Mouse (Mus musculus) embryonic facial prominence, embryonic 11.5 days (tissue): ENCODE measurements around the gene Dlec1. TPM values are rescaled to one million over a fixed set of nuclear protein-coding genes. Genes with fewer than 3 reads are reported as not detected.

Experiments used
- ATAC-seq: fragments of 200-750 bp; cut with Nextera tagmentation; replicated peaks from 2 replicates; pipeline ENCODE4 v1.8.0; 2017; ENCODE audit warnings: low read depth; ENCODE audit not compliant: insufficient number of reproducible peaks, low FRiP score, low TSS enrichment
- DNase-seq: peaks from one replicate; pipeline ENCODE4 v3.0.0-alpha.2; 2015; ENCODE audit warnings: low spot score
- H3K27ac ChIP-seq: fragments of 300-500 bp; sonication (generic); replicated peaks from 2 replicates; pipeline ENCODE4 v1.5.1; 2014; ENCODE audit warnings: mild to moderate bottlenecking, low read depth, low read length, control low read depth
- H3K27me3 ChIP-seq: fragments of 300-500 bp; sonication (generic); 2 replicates; pipeline ENCODE4 v1.6.1; 2014; ENCODE audit warnings: mild to moderate bottlenecking, low read length, moderate library complexity, mixed read lengths; ENCODE audit not compliant: control insufficient read depth, insufficient read depth
- H3K36me3 ChIP-seq: fragments of 300-500 bp; sonication (generic); replicated peaks from 2 replicates; pipeline ENCODE4 v1.6.1; 2014; ENCODE audit warnings: low read depth, mild to moderate bottlenecking, low read length, moderate library complexity, mixed read lengths; ENCODE audit not compliant: control insufficient read depth, insufficient read depth
- H3K4me1 ChIP-seq: fragments of 300-500 bp; sonication (generic); 2 replicates; pipeline ENCODE4 v1.6.1; 2014; ENCODE audit warnings: low read length, mixed read lengths; ENCODE audit not compliant: control insufficient read depth, insufficient read depth
- H3K4me2 ChIP-seq: fragments of 300-500 bp; sonication (generic); 2 replicates; pipeline ENCODE4 v1.6.1; 2014; ENCODE audit warnings: low read depth, mild to moderate bottlenecking, control low read depth, low read length, moderate library complexity
- H3K4me3 ChIP-seq: fragments of 300-500 bp; sonication (generic); 2 replicates; pipeline ENCODE4 v1.5.1; 2014; ENCODE audit warnings: low read depth, low read length, control low read depth
- H3K9ac ChIP-seq: fragments of 300-500 bp; sonication (generic); replicated peaks from 2 replicates; pipeline ENCODE4 v1.6.1; 2014; ENCODE audit warnings: mild to moderate bottlenecking, control low read depth, low read length
- H3K9me3 ChIP-seq: fragments of 300-500 bp; sonication (generic); replicated peaks from 2 replicates; pipeline ENCODE4 v1.6.1; 2016; ENCODE audit warnings: mild to moderate bottlenecking, low read length, inconsistent platforms, mixed read lengths; ENCODE audit not compliant: control insufficient read depth
- WGBS: fragments of 180-500 bp; shearing (Covaris S2); extraction: QIAGEN DNeasy Blood & Tissue Kit; methylation state at CpG from one replicate; pipeline ENCODE4 v1.1.7; 2014; 5-methylcytosine and 5-hydroxymethylcytosine counted together
- polyA plus RNA-seq: library from polyadenylated mRNA; unstranded; fragments of >200 nt; fragmentation: Nextera tagmentation; extraction: Ambion mirVana; gene quantifications from 2 replicates; pipeline ENCODE4 v1.2.1, GENCODE M21; 2014

Dlec1 gene
- polyA plus RNA-seq, 1 experiment from 2014 or later, result 0.69 TPM

- H3K36me3 ChIP-seq, result no peaks in the 10 kb centered on the region
- peak overlapping the region; percentile 88 for H3K4me2 ChIP-seq
- peak overlapping the region; percentile 61 for H3K4me3 ChIP-seq
- no peaks in the 10 kb centered on the region for H3K4me1 ChIP-seq
- no peaks in the 10 kb centered on the region for H3K27me3 ChIP-seq
- DNase-seq, result peak; percentile 24
- no peak overlapping the region for H3K27ac ChIP-seq
- ATAC-seq, result no peak
- H3K9ac ChIP-seq, result peak overlapping the region; percentile 68
- WGBS, result 3% methylated on average over 45 of the region's 45 CpGs
- no peaks in the 10 kb centered on the region for H3K9me3 ChIP-seq
Observed at GRCm38 (mm10) chr9:119092473-119093418, 9.5 kb upstream of the Dlec1 start.

GRCm38 (mm10) chr9:119093419-119094295 is 8.6 kb upstream of the Dlec1 start, which contains the start of gene Plcd1:
Gene Plcd1 (minus strand): TSS chr9:119093502.
- peak within 1 kb of the TSS; percentile 68 for H3K9ac ChIP-seq
- H3K27me3 ChIP-seq, result no peaks in the 10 kb centered on the region
- no peaks in the 10 kb centered on the region for H3K9me3 ChIP-seq
- no peaks in the 10 kb centered on the region for H3K36me3 ChIP-seq
- ATAC-seq, result peak; percentile 75
- peak within 1 kb of the TSS; percentile 88 for H3K4me2 ChIP-seq
- no peaks in the 10 kb centered on the region for H3K4me1 ChIP-seq
- DNase-seq, result peak; percentile 85
- peak within 1 kb of the TSS; percentile 61 for H3K4me3 ChIP-seq
- 10% methylated on average over 38 of the region's 45 CpGs for WGBS
- no peak within 1 kb of the TSS for H3K27ac ChIP-seq

DNA sequence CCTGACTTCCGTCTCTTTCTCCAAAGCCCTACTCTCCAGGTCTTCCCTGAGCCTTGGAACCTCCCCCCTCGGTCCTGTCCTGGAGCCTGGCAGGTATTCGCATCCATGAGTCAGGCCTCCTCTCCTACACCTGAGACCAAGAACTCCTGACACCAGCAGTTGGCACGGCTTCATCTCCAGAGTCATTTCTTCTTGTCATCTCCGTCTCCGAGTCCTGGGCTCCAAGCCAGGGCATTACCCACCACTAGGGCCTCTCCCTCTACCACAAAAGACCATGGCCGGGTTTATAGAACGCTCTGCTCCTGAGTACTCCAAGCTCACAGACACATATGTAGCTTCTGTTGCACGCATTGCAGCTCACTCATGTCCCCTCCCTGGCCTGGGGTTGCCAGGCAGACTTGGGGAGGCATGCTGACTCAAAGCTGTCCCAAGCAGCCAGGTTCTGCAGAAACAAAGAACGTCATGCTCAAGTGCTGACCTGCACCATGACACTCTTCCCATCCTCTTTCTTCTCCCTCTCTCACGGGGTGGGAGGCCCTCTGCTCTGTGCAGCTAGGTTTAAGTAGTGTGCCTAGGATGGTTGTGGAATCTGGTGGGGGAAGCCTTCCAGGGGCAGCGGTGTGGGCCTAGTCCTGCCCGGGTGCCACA is 7.7 kb upstream of the Dlec1 start:
- Histone ChIP-seq H3K9ac (no peak overlapping the region), H3K9me3 (no peaks in the 10 kb centered on the region), H3K4me2 (no peak overlapping the region), H3K27ac (no peak overlapping the region), H3K4me3 (no peak overlapping the region), H3K4me1 (no peaks in the 10 kb centered on the region), H3K36me3 (no peaks in the 10 kb centered on the region), H3K27me3 (no peaks in the 10 kb centered on the region)
- no peak for DNase-seq
- ATAC-seq, result no peak
- 80% methylated on average over 13 of the region's 13 CpGs for WGBS

DNA sequence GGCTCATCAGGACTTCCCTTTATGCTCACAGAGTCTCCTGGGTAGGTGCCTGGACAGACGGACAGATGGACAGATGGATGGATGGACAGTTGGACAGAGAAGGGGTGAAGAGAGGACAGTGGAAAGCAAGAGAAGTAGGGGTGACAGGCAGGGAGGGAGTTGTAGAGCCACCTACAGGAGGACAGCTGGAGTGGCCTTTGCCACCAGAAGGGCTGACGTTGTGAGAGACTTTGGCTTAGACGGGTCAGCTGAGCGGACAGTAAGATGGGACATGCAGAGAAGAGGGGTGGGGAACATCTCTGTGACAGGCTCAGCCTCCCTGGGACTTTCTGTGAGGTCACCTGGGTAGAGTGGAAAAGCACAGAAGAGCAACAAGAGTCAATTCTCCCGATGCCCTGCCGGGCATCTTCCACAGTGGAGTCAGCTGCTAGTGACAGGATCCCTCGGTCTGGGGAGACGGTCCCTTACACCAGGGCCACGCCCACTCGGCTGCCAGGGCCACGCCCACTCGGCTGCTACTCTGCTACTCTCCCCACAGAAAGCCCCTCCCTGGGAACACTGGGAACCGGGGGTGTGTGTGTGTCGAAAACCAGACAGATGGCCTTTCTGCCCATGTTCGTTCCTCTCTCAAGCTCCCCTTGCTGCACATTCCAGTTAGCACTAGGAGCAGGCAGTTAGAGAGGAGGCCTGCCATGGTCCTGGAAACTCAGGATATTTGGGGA is 1.9 kb upstream of the Dlec1 start:
- ATAC-seq, result no peak; the same call in 1 of the 2 replicates
- no peak for DNase-seq
- H3K27me3 ChIP-seq, result no peaks in the 10 kb centered on the region
- H3K4me1 ChIP-seq, result no peaks in the 10 kb centered on the region
- H3K4me3 ChIP-seq, result no peak overlapping the region
- no peak overlapping the region for H3K4me2 ChIP-seq
- H3K9me3 ChIP-seq, result no peaks in the 10 kb centered on the region
- no peaks in the 10 kb centered on the region for H3K36me3 ChIP-seq
- H3K27ac ChIP-seq, result no peak overlapping the region
- H3K9ac ChIP-seq, result no peak overlapping the region
- WGBS, result 11% methylated on average over 14 of the region's 15 CpGs

GRCm38 (mm10) chr9:119102783-119103113 is 470 bp downstream of the Dlec1 start:
- H3K4me2 ChIP-seq, result peak overlapping the region; percentile 75
- 2% methylated on average over 19 of the region's 19 CpGs for WGBS
- H3K4me3 ChIP-seq, result peak overlapping the region; percentile 57
- no peaks in the 10 kb centered on the region for H3K27me3 ChIP-seq
- H3K9me3 ChIP-seq, result no peaks in the 10 kb centered on the region
- ATAC-seq (peak; percentile 3; the same call in 1 of the 2 replicates), DNase-seq (no peak)
- no peaks in the 10 kb centered on the region for H3K36me3 ChIP-seq
- H3K4me1 ChIP-seq, result no peaks in the 10 kb centered on the region
- H3K9ac ChIP-seq, result no peak overlapping the region; the same call in 1 of the 2 replicates
- H3K27ac ChIP-seq, result no peak overlapping the region

GRCm38 (mm10) chr9:119107566-119107965 is 5.3 kb downstream of the Dlec1 start:
- no peak for ATAC-seq
- H3K36me3 ChIP-seq, result no peaks in the 10 kb centered on the region
- no peaks in the 10 kb centered on the region for H3K9me3 ChIP-seq
- WGBS, result 83% methylated on average over 4 of the region's 4 CpGs
- no peak overlapping the region for H3K27ac ChIP-seq
- no peaks in the 10 kb centered on the region for H3K27me3 ChIP-seq
- peaks cover 10% of the 10 kb centered on the region for H3K4me1 ChIP-seq
- H3K4me2 ChIP-seq, result no peak overlapping the region
- H3K4me3 ChIP-seq, result no peak overlapping the region
- DNase-seq, result peak; percentile 56
- no peak overlapping the region for H3K9ac ChIP-seq

GRCm38 (mm10) chr9:119109685-119110353 is 7.5 kb downstream of the Dlec1 start:
- Histone ChIP-seq H3K4me1 (peaks cover 10% of the 10 kb centered on the region), H3K4me2 (no peak overlapping the region), H3K4me3 (no peak overlapping the region), H3K27ac (peak overlapping the region; percentile 47), H3K36me3 (no peaks in the 10 kb centered on the region), H3K9ac (no peak overlapping the region), H3K9me3 (no peaks in the 10 kb centered on the region), H3K27me3 (no peaks in the 10 kb centered on the region)
- peak; percentile 50; the same call in 1 of the 2 replicates for ATAC-seq
- DNase-seq, result peak; percentile 72
- 32% methylated on average over 12 of the region's 12 CpGs for WGBS
